Mouse (Mus musculus): Measurements from ENCODE around the gene Svip.

Svip gene

DNA sequence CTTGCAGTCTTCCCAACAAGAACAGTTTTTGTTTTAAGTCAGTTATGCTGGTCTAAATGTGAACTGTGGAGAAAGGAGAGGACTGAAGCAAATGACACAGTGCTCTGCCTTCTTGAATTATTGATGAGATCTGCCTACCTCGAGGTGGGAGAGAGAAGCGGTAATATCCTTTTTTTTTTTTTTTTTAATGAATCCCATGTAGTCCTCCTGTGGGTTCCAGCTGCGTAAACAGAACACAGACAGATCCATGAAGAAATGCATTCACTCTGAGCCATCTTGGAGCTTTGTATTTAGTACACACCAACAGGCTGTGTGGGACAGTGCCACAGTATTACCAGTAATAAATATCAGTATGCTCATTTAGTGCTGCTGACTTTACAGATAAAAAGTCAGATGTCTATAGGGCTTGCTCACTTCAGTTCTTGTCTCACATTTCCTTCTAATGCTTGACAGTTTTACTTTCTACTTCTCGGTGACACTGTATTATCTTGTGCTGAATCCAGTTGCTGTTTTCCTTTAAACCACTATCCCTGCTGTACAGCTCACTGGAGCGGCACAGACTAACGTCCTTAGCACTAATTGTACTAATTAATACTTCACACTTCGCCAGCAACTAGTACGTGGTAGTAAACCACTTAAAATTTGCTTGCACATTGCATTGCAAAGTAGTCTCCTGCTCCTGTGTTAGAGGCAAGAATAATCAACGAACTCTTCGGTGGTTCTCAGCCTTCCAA lies 43.4 kb downstream of the Svip start:
- DNase-seq (ENCODE audit: low spot score in 2 of 2) = no peak

DNA sequence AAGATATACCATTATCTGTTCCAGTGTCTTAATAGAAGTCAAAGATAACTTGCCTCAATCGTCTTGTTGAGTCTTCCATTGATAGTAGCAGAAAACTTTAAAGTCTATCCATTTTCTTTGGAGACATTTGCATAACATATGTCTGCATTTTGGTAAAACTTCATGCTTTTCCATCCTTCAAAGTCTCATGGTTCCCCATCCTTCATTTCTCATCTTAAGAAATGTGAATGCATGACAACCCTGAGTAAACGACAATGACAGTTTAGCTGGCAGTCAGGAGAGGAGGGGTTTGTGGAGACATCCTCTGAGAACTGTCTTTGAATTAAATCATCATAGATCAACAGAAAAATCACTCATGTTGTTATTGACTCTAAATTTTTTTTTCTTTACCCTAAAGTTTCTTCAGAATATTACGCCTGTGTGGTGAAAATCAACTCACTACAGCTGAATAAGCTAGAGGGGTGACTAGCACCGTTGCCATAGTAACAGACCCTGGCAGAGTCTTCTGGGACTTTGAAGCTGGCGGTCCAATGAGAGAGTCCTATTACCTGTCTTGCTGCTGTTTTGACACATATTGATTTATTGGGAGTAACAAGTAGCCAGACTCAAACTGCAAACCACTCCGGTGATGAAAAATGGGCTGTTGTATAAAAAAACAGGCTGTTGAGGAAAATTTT lies 45.0 kb downstream of the Svip start:
- peak in 1 of 2 experiments; percentile 6 for DNase-seq (ENCODE audit: low spot score in 2 of 2)

DNA sequence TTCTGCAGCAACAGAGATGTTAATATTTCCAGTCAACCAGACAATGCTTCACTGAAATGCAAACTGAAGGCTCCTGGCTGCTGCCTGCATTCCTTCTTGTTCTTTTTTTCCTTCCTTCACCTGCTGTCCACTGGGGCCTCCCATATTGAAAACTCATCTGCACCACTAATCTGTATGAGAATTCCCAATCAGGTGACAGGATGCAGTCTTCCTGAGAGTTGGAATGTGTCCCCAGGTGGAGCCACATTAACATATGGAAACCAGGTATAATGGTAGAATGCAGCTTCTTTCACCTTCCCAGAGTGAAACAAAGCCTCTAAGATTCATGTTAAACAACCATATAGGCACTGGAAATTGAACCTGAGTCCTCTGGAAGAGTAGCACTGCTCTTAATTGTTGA lies 48.1 kb downstream of the Svip start:
- DNase-seq (ENCODE audit: low spot score in 2 of 2) = no peak

DNA sequence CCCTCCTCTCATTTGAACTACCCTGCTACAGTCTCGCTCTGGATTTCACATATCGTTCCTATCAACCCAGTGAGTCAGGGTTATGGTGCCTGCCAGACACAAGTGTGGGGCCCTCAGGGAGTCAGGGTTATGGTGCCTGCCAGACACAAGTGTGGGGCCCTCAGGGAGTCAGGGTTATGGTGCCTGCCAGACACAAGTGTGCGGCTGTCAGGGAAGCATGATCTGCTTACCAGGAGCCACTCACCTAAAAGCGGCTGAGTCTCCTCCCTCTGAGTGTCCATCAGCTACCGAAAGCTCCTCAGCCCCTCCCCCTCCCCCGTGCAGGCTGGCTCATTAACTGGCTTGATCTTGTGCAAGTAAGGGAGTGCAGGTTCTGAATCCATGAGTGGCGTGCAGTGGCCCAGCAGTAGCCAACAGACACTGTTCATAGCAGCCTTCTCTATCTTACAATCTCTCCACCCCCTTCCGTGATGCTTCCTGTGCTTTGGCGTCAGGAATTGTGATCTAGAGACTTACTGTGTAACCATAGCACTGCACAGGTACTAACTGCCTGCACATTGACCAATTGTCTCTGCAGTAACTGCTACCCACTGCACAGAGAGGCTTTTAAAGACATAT lies 50.3 kb downstream of the Svip start:
- DNase-seq (ENCODE audit: low spot score in 2 of 2) = no peak
